Mouse (Mus musculus) liver, embryonic 14.5 days (tissue): ENCODE data around the gene Cttnbp2nl.

Experiments used
- CTCF ChIP-seq: IDR thresholded peaks from 2 replicates; pipeline ENCODE4 v1.5.1; 2016; ENCODE audit warnings: antibody characterized with exemption, low read depth, control low read depth
- EP300 ChIP-seq: IDR thresholded peaks from 2 replicates; pipeline ENCODE4 v1.6.1; 2016; ENCODE audit warnings: antibody characterized with exemption, low read depth

DNA sequence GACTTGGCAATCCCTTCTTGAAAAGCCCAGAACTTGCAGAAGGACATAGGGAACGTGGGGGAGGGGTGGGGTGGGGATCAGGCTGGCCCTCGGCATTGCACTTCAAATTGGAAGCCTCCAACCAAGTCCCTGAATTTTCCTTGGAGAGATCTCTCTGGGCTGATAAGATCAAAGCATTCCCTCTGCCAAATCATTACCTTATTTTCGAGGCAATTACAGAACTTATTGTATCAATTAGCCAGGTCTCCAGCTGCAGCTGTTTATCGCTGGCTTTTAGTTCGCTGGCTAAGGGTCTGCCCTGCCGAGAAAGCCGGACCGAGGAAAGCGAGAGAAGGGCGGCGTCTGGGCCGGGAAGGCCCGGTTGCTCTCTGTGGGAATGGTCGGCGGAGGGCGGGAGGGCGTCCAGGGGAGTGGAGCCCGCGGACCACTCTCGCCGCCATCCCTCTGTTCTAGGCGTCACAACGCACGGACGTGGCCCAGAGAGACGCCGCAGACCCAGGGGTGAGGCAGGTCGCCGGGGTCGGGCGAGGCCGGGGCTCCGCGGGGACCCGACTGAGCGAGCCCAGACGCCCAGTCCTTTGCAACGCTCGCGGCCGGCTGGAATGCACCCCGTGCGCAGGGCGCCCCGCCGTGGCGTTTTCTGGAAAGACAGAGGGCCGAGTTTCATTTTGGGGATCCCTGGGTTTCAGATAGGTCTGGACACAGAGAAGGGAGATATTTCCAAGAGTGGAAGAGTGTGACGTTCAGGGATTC lies 85.2 kb downstream of the Cttnbp2nl start:
- peak; percentile 72 for TF ChIP-seq CTCF
- no peak for TF ChIP-seq EP300
